Mouse (Mus musculus): ENCODE measurements around the gene Ubxn2a. TPM values are rescaled to one million over a fixed set of nuclear protein-coding genes. Genes with fewer than 3 reads are reported as not detected.
A peak's percentile ranks its signal among the peaks of the same experiment; 100 is the strongest.

Gene Ubxn2a
- polyA plus RNA-seq, 1 experiment from 2014 or later = 37.6 TPM

DNA sequence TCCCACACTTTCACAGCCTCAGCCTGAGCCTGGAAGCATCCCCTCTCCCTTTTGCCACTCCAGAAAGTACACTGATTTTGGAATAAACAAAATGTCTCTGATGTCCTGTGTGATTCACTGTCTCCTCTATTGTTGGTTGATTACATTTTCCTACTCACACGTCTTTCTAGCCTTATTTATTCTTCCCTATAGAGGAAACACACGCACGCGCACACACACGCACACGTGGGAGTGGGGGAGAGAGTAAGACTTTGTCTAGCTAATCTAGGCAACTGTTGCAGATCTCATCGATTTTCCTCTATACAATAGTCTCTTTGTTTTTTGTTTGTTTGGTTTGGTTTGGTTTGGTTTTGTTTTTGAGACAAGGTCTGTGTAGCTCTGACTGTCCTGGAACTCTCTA lies 886 bp upstream of the Ubxn2a start:
- Histone ChIP-seq H3K36me3 (ENCODE audit: control insufficient read depth, insufficient read depth, low read length) (no peaks in the 10 kb centered on the region), H3K4me3 (ENCODE audit: low read depth, low read length) (no peak overlapping the region), H3K9ac (ENCODE audit: low read length) (no peak overlapping the region), H3K4me2 (replicated peaks; ENCODE audit: low read depth) (no peak overlapping the region), H3K9me3 (ENCODE audit: control insufficient read depth, low read length) (no peaks in the 10 kb centered on the region), H3K27ac (replicated peaks) (no peak overlapping the region), H3K4me1 (replicated peaks; ENCODE audit: control insufficient read depth, insufficient read depth) (no peaks in the 10 kb centered on the region), H3K27me3 (ENCODE audit: control insufficient read depth, insufficient read depth, low read length) (no peaks in the 10 kb centered on the region)
- 87% methylated on average over 7 of the region's 7 CpGs for WGBS
- TF ChIP-seq CTCF (IDR thresholded peaks at IDR 0.05; ENCODE audit: low read depth) (no peak), EP300 (optimal IDR thresholded peaks at IDR 0.05) (no peak)
- DNase-seq (ENCODE audit: low spot score) (no peak), ATAC-seq (ENCODE audit: low FRiP score, low TSS enrichment) (no peak)

DNA sequence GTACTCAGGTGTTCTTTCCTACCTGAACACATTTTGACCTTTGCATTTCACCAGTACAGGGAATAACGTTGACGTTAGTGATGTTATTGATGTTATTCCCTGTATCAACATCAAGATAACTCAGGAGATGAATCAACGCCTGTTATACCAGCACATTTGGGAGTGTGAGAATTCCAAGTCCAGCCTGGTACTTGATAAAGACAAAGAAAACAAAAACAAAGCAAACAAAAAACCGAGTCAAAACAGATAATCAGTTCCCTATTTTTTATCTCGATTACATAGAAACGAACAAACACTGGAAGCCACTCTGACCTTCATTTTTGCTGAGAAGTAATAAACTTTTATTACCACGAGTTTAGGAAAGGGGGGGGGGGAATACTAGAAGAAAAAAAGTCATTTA lies 1.0 kb downstream of the Ubxn2a start:
- ATAC-seq (ENCODE audit: low FRiP score, low TSS enrichment) = no peak
- peak overlapping the region; percentile 91 for H3K4me2 ChIP-seq (replicated peaks; ENCODE audit: low read depth)
- 34% methylated on average over 7 of the region's 7 CpGs for WGBS
- no peaks in the 10 kb centered on the region for H3K27me3 ChIP-seq (ENCODE audit: control insufficient read depth, insufficient read depth, low read length)
- no peak for TF ChIP-seq EP300 (optimal IDR thresholded peaks at IDR 0.05)
- TF ChIP-seq CTCF (IDR thresholded peaks at IDR 0.05; ENCODE audit: low read depth) = no peak
- no peaks in the 10 kb centered on the region for H3K4me1 ChIP-seq (replicated peaks; ENCODE audit: control insufficient read depth, insufficient read depth)
- H3K9ac ChIP-seq (ENCODE audit: low read length) = peak overlapping the region; percentile 89
- peak overlapping the region; percentile 94; the same call in 1 of the 2 replicates for H3K27ac ChIP-seq (replicated peaks)
- peak overlapping the region; percentile 76 for H3K4me3 ChIP-seq (ENCODE audit: low read depth, low read length)
- DNase-seq (ENCODE audit: low spot score) = no peak
- H3K36me3 ChIP-seq (ENCODE audit: control insufficient read depth, insufficient read depth, low read length) = no peaks in the 10 kb centered on the region
- no peaks in the 10 kb centered on the region for H3K9me3 ChIP-seq (ENCODE audit: control insufficient read depth, low read length)

DNA sequence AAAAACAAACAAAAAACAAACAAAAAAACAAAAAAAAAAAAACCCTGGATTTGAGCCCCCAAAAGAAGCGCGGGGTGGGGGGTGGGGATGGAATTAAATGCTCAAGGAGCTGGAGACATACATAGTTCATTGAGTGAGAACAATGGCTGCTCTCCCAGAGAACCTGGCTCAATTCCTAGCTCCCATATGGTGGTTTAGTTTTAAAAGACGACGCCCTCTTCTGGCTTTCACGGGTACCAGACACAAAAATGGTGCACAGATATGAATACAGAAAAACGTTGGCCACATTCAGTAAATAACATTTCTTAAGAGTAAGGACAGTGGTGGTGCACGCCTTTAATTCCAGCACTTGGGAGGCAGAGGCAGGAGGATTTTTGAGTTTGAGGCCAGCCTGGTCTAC lies 1.6 kb downstream of the Ubxn2a start:
- no peak for ATAC-seq (ENCODE audit: low FRiP score, low TSS enrichment)
- Histone ChIP-seq H3K9ac (ENCODE audit: low read length) (no peak overlapping the region), H3K4me1 (replicated peaks; ENCODE audit: control insufficient read depth, insufficient read depth) (no peaks in the 10 kb centered on the region), H3K4me3 (ENCODE audit: low read depth, low read length) (no peak overlapping the region), H3K9me3 (ENCODE audit: control insufficient read depth, low read length) (no peaks in the 10 kb centered on the region), H3K27ac (replicated peaks) (no peak overlapping the region), H3K27me3 (ENCODE audit: control insufficient read depth, insufficient read depth, low read length) (no peaks in the 10 kb centered on the region), H3K36me3 (ENCODE audit: control insufficient read depth, insufficient read depth, low read length) (no peaks in the 10 kb centered on the region), H3K4me2 (replicated peaks; ENCODE audit: low read depth) (no peak overlapping the region)
- no peak for DNase-seq (ENCODE audit: low spot score)
- WGBS = 77% methylated on average over 7 of the region's 7 CpGs
- TF ChIP-seq CTCF (IDR thresholded peaks at IDR 0.05; ENCODE audit: low read depth) (peak; percentile 24; the same call in 1 of the 2 replicates), EP300 (optimal IDR thresholded peaks at IDR 0.05) (no peak)

DNA sequence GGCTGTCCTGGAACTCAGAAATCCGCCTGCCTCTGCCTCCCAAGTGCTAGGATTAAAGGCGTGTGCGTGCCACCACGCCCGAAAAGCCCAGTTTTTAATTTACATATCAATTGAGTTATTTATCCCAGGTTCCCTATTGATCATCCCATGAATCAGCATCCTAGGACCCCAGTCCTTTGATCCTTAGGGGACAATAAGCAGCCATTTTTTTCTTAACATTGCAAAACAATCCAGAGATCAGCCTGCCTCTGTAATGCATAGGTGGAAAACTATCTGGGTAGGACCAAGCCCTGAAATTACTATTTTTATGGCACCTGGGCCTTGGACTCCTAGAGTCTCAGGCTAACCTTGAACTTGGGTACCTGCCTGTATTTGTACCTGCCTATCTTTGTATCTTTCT lies 9.5 kb downstream of the Ubxn2a start:
- DNase-seq (ENCODE audit: low spot score) (no peak), ATAC-seq (ENCODE audit: low FRiP score, low TSS enrichment) (no peak)
- Histone ChIP-seq H3K27ac (replicated peaks) (no peak overlapping the region), H3K9me3 (ENCODE audit: control insufficient read depth, low read length) (no peaks in the 10 kb centered on the region), H3K4me3 (ENCODE audit: low read depth, low read length) (no peak overlapping the region), H3K9ac (ENCODE audit: low read length) (no peak overlapping the region), H3K27me3 (ENCODE audit: control insufficient read depth, insufficient read depth, low read length) (no peaks in the 10 kb centered on the region), H3K36me3 (ENCODE audit: control insufficient read depth, insufficient read depth, low read length) (no peaks in the 10 kb centered on the region), H3K4me1 (replicated peaks; ENCODE audit: control insufficient read depth, insufficient read depth) (no peaks in the 10 kb centered on the region), H3K4me2 (replicated peaks; ENCODE audit: low read depth) (no peak overlapping the region)
- TF ChIP-seq EP300 (optimal IDR thresholded peaks at IDR 0.05) (no peak), CTCF (IDR thresholded peaks at IDR 0.05; ENCODE audit: low read depth) (no peak)
- WGBS = 94% methylated on average over 5 of the region's 5 CpGs

DNA sequence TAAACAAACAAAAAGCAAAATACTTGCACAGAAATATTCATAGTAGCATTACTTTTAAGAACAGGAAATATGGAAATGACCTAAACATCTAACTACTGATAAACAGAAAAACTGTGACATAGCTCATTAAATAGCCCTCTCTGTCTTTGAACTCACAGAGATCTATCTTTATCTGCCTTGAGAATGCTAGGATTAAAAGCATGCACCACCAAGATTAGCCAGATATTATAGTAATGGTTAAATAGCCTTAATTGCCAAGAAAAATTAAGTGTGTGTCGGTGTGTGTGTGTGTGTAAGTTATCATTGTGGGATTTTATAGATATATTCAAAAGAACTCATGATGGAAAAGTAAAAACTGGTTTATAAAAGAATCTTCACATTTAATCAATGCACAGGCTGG lies 17.6 kb downstream of the Ubxn2a start:
- no peak for ATAC-seq (ENCODE audit: low FRiP score, low TSS enrichment)
- Histone ChIP-seq H3K9ac (ENCODE audit: low read length) (no peak overlapping the region), H3K36me3 (ENCODE audit: control insufficient read depth, insufficient read depth, low read length) (no peaks in the 10 kb centered on the region), H3K27me3 (ENCODE audit: control insufficient read depth, insufficient read depth, low read length) (no peaks in the 10 kb centered on the region), H3K4me1 (replicated peaks; ENCODE audit: control insufficient read depth, insufficient read depth) (no peaks in the 10 kb centered on the region), H3K4me3 (ENCODE audit: low read depth, low read length) (no peak overlapping the region), H3K27ac (replicated peaks) (no peak overlapping the region), H3K4me2 (replicated peaks; ENCODE audit: low read depth) (no peak overlapping the region), H3K9me3 (ENCODE audit: control insufficient read depth, low read length) (no peaks in the 10 kb centered on the region)
- TF ChIP-seq EP300 (optimal IDR thresholded peaks at IDR 0.05) (no peak), CTCF (IDR thresholded peaks at IDR 0.05; ENCODE audit: low read depth) (no peak)
- 94% methylated on average over 1 of the region's 1 CpGs for WGBS
- no peak for DNase-seq (ENCODE audit: low spot score)

DNA sequence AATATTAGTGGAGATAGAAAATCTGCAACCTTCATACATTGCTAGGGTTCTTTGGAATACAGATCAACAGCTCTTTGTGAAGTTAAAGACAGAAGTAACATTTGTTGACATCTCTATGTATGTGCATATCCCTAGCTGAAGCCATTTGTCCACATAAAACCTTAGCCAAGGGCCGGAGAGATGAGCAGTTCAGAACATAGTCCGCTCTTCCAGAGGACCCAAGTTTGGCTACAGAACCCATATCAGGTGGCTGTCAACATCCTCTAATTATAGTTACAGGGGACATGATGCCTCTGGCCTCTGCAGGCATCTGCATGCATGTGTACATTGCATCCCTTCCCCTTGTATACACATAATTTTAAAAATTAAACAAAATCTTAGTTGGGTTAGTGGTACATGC lies 18.3 kb downstream of the Ubxn2a start:
- no peaks in the 10 kb centered on the region for H3K36me3 ChIP-seq (ENCODE audit: control insufficient read depth, insufficient read depth, low read length)
- no peak for ATAC-seq (ENCODE audit: low FRiP score, low TSS enrichment)
- DNase-seq (ENCODE audit: low spot score) = no peak
- H3K4me1 ChIP-seq (replicated peaks; ENCODE audit: control insufficient read depth, insufficient read depth) = no peaks in the 10 kb centered on the region
- no peak overlapping the region for H3K9ac ChIP-seq (ENCODE audit: low read length)
- no peak overlapping the region for H3K4me2 ChIP-seq (replicated peaks; ENCODE audit: low read depth)
- H3K27ac ChIP-seq (replicated peaks) = no peak overlapping the region
- TF ChIP-seq EP300 (optimal IDR thresholded peaks at IDR 0.05) (no peak), CTCF (IDR thresholded peaks at IDR 0.05; ENCODE audit: low read depth) (no peak)
- no peaks in the 10 kb centered on the region for H3K9me3 ChIP-seq (ENCODE audit: control insufficient read depth, low read length)
- WGBS = 97% methylated on average over 2 of the region's 2 CpGs
- no peaks in the 10 kb centered on the region for H3K27me3 ChIP-seq (ENCODE audit: control insufficient read depth, insufficient read depth, low read length)
- H3K4me3 ChIP-seq (ENCODE audit: low read depth, low read length) = no peak overlapping the region
